Mouse (Mus musculus) urinary bladder, adult 18-20 months (tissue): Measurements from ENCODE around the gene Mllt6.
A peak's percentile ranks its signal among the peaks of the same experiment; 100 is the strongest.
"Not testable (repeated sequence)": the region's sequence is repeated elsewhere in the genome, so short reads cannot be mapped to it uniquely, and the experiment has no call there.

Source experiments
- DNase-seq, 2 experiments: peaks; one replicate each; pipeline ENCODE4 v3.0.0; 2022; ENCODE audit warnings: low spot score in 2 of 2, mixed read lengths in 2 of 2

Mllt6 gene

DNA sequence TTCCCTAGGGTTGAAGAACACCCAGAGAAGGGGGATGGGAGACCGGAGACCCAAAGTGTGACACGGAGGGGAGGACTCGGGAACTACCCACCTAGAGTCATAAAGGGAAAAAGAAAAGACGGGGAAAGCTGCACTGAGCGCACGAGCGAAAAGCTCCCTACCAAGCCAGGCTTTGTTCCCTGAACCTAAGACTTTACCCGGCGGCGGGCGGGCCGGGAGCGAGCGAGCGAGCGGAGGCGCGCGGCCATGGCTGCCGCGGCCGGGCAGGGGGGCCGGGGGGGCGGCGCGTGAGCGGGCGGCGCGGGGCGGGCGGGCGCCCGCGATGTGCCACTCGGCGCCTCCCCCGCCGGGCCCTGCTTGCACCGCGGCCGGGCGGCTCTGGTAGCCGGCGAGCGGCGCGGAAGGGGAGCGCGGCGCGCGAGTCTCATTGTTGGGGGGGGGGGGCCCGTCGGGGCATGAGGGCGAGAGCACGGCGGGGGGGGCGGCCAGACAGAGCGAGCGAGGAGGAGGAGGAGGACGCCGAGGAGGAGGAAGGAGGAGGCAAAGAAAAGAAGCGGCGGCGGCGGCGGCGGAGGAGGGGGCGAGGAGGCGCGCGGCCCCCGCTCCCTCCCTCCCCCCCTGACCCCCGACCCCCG, at the start of gene Mllt6:
Gene Mllt6 (plus strand): TSS at position 522 of the 635 bp plus-strand sequence.
- DNase-seq = peak; percentile 58 to 64

DNA sequence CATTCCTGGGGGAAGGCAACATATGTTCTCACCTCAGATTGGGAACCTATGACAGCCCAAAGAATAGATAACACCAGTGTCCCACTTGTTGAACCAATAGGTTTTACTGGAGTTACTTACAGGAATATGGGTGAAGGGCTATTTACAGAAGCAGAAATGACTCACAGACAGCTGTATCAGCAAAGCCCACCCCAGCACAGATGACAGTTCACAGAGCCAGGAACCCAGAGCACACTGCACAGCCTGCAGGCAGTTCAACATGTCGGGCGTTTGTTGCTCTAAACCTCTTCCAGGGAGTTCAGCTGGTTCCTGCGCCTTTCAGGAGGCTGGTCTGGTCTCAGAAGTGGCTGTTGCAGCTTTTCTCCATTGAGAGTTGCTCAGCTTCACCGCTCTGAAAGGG, 47.9 kb upstream of the Mllt6 start:
- DNase-seq = no peak

DNA sequence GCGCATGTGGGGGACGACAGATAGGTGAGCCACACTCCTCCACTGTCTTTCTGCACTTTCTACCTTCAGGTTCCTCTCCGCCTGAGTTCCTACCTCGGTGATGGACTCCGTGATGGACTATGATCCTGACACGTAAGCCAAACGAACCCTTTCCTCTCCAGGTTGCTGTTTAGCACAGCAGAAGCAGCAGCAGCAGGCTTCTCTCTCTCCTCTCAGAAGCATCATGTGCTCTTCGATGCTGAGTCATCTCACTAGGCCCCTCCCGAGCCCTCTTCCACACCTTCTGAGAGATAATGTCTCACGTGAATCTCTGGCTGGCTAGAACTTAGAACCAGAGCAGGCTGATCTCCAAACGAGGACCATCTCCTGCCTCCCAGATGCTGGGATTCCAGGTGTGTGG, 44.8 kb upstream of the Mllt6 start:
- no peak for DNase-seq

DNA sequence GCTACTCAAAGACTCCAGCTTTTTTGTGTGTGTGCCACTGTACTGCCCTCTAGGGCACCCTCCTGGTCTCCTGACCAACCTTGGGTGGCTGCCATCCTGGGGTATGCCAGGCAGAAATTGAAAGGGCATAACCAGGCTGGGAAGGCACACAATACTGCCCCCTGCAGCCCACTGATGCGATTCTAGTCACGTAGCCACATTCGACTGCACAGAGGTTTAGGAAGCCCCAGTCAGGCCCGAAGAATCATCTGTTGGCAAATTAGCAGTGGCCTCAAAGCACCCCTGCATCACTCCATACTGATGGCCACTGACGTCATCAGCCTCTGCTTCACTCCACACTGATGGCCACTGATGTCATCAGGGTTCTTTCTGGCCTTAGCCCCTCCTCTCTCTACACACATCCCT, 43.8 kb upstream of the Mllt6 start:
- no peak for DNase-seq

DNA sequence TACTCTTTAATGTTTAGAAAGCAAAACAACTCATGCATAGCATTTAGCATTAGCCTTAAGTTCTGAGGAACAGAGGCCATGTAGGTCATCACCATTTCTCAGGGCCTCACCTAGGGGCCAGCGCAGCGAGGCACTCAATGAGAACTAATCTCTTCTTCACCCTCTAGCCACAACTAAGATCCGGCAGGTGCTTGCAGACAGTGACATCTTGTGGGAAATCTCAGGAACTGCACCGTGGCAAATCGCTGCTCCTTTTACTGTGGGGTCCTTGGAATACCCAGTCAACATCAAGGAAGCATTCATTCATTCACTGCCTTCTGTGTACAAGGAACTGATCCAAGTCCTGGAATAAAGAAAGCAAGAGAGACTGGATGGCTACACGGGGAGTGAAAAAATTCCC, 40.8 kb upstream of the Mllt6 start:
- DNase-seq = peak; percentile 42 to 47

DNA sequence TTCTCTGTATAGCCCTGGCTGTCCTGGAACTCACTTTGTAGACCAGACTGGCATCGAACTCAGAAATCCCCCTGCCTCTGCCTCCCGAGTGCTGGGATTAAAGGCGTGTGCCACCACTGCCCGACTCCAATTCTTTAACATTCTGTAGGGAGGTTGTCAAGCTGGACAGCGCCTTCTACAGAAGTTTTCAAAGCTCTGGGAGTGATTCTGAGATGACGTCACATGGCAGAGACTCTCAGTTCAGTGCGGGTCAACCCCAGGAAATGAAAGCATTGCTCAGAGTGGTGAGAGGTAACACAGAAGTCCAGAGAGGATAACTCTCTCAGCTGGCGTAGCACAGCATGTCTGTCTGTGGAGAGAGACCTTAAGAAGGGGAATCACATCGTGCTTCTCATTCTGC, 40.0 kb upstream of the Mllt6 start:
- no peak for DNase-seq

DNA sequence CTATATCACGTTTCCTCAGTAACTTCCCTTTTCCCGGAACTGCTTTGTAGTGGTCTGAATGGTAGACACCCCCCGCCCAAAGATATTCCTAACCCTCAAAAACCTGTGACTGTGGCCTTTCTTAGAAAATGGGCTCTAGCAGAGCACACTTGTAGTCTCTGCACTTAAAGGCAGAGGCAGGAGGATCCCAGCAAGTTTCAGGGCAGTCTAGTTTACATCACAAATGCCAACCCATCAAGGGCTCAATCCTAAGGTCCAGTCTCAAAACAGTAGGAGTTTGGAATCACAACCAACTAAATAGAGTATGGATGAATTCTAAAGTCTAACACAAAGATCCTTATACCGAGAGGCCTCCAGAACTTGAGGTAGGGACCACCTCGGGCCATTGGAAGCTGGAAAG, 37.7 kb upstream of the Mllt6 start:
- DNase-seq = no peak

DNA sequence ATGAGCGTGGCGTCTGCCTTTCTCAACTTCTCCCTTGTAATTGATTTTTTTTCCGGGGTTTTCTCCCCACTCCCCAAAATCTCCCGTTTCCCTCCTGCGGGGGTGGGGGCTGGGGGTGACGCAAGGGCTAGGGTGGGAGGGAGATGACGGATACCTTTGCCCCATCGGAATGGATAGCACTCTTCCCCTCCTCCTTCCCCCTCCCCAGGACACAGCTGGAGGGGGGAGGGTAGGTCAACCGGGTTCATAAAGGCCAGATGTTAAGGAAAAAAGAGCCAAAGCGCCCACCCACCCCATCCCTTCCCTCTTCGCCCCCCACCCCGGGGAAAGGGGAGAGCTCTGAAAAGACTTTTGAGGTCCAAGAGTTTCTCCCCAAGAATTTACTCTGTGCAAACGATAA, 36.8 kb upstream of the Mllt6 start:
- DNase-seq = no peak

DNA sequence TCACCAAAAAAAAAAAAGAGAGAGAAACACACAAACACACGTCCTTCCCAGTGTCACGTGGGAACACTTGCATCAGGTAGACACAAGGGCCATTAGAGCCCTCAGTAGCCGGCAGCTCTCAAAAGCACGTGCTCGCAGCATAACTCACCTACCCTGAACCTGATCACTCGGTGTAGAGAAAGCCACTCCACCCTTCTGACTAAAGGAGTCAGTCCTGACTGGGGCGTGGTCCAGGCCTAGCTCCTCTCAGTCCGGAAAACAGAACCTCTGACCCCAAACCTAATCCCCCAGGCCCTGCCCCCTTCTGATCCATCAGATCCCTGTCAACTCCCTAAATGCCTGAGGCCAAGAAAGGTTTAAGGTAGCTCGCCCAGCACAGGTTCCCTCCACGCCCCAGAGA, 36.4 kb upstream of the Mllt6 start:
- DNase-seq = no peak

DNA sequence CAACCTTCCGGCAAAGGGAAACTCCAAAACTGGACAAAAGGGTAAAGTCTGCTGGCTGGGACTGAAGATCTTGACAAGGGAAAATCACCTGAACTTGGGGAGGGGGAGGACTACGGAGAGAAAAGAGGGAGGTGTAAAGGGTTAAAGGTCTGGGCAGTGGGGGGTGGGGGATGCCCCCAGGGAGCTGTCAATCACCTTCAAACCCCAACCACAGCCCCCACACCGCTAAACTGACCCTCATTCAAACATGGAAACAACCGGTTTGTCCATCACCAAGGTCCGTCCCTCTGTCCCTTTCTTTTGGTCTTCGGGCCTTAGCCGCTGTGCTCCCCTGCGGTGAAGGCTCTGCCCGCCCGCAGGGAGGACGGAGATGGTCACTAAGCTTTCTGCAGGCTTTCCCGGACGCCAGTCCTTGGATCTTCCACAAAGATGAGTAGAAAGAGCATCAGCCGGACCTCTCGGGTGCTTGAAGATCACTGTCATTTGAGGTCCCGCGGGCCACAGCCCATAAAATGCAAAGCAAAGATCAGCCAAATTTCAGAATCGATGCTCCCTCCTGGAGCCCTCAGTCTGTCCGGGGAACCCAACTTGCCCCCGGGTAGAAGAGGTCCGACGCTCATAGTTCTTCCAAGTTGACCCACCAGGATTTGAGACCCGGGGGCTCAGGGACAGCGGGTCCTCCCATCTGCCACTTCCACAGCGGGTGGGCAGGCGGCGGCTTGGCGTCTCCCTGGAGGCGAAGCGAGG, 35.5 kb upstream of the Mllt6 start:
- DNase-seq = no peak

DNA sequence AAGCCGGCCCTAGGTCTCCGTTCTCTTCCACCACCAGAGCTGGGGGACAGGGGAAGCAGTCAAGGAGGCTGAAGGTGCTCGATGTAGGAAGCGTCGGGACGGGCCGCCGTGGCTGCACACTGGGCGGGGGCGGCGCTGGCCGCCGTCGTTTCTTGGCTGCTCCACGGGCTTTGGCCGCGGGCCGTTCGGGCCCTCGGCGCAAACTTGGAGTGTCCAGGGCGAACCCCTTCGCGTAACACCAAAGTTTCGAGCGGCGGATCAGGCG, 35.0 kb upstream of the Mllt6 start:
- DNase-seq = peak in 1 of 2 experiments; percentile 18

DNA sequence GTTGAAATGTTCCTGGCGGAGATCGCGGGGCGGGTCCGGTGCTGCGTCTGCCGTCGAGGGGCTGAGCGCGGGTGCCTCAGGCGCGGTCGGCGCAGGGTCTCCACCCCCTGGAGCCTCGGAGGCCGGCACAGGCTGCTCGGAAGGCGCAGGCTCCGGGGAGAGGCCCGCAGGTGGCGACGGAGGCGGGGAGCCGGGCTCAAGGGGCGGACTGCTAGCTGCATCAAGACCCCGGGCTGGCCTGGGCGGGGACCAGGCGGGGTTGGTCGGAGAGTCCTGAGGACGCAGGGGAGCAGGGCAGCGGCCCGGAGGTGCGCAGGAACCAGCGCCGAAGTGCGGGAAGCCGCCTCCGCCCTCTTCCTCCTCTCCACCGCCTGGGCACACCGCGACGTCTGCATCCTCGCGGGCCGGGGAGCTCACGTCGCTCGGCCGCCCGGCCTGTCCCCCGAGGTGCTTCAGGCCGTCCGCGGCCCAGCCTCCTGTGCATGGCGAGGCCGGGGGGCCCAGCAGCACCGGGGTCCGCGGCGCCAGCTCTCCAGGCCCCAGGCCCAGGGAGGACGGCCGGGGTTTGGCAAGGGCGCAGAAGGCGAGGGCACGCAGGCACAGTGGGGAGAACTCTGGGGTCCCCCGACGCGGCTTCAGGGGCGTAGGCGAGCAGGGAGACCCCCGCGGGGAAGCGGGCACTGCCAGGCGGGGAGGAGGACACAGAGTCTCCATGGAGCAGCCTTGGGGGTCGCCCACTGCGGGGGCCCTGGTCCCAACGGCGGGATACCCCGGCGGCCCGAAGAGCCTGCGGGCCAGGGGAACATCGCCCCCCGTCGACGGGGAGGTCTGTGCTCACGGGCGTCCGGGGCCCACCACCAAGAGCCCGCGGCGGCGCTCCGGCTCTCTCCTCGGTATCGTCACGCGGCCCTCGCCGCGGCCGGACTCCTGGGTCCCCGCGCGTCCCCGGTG, 34.4 kb upstream of the Mllt6 start:
- DNase-seq = peak in 1 of 2 experiments; percentile 26

DNA sequence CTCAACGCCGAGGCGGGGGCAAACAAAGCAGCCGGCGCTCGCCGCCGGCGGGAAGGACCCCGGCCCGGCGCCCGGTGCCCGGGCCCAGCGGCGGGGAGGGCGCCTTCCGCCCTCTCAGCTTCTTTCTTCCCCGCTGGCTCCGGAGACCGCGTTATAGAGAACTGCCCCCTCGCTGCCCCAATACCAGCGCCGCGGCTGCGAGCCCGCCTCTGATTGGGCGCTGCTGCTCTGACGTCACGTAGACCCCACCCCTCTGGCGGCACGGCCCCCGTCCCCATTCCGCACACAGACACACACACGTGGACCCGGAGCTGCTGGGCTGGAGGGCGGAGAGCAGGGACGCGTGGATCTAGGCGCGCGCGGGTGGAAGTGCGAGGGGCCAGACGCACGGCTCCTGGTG, 33.6 kb upstream of the Mllt6 start, which contains the start of gene Epop:
Gene Epop (minus strand): TSS at position 127 of the 400 bp plus-strand sequence.
- peak; percentile 62 to 75 for DNase-seq

DNA sequence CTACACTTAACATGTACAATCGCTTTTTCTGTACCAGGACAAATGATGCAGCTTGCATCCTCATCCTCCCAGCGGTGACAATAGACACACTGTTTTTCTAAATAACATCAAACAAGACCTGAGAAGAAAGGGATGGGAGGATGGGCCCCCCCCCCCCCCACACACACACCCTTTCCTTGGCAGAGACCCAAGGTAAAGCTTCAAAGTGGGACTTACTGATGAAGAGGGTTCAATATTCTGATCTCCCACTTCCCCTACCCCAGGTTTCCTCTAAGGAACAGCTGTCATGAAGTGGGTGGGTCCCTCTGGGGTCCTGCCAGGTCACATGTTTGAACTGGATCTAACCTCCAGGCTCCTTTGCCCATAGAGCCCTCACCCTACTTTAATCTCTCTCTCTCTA, 32.2 kb upstream of the Mllt6 start:
- no peak for DNase-seq

DNA sequence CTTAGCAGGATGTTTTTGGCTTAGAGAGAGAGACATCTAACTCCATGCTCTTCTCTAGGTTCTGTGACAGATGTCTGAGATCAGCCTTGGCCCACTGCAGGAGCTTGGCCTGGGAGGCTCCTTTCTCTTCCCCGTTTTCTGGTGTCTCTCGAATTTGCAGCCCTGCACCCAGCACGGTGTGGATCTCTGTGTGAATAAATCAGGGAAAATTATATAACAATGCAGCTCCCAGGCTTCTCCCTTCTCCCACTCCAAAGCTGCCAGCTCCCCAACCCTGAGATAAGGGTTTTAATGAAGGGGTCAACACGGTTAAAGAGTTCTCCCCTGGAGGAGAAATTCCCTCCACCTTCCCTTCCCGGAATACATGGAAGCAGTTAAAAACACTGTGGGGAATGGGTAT, 31.7 kb upstream of the Mllt6 start:
- DNase-seq = no peak

DNA sequence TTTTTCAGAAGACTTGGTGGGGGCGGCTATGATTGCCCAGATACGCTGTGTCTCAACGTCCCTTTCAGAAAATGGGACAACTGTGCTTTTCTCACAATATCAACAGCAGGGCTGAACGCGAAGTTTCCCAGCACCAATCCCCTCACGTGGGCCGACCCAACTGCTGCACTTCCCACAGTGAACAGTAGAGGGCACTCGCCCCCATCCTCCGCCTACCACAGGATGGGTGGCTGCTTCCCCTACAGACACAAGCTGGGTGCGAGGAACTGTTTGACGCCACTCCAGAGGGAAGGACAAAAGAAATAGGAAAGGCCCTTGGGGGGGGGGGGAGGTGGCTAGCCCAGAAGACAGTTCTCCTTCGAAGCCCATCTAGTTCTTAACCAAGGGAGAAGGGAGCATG, 31.3 kb upstream of the Mllt6 start:
- peak; percentile 53 to 68 for DNase-seq

DNA sequence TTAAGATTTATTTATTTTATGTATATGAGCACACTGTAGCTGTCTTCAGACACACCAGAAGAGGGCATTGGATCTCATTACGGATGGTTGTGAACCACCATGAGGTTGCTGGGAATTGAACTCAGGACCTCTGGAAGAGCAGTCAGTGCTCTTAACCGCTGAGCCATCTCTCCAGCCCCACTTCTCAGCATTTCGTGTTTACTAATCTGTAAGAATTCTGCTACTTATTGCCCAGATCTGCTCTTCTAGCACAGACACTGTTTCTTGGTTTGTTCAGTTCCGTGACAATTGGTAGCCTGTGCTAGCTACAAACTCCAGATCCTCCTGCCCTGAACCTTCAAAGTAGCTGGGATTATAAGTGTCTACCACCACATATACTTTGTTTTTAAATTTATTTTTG, 30.8 kb upstream of the Mllt6 start:
- not testable (repeated sequence) for DNase-seq

DNA sequence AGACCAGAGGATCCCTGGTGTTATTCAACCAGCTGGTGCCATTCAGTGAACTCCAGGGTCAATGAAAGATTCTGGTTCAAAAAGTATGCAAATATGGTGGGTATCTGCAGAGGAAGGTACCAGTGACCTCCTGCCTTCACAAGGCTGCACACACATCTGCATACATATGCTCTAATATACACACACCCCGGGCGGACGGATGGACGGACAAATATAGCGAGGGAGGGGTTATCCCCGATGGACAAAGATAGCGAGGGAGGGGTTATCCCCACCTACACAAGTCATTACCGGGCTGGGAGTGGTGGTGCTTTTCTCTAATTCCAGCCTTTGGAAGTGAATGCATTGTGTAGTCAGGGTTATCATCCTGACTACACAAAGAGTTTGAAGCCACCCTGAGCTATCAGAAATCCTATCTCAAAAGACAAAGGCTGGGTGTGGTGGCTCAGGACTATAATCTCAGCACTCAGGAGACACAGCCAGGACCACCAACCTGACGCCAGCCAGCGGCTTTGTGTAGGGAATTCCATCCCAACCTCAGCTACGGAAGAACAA, 27.7 kb upstream of the Mllt6 start:
- no peak for DNase-seq

DNA sequence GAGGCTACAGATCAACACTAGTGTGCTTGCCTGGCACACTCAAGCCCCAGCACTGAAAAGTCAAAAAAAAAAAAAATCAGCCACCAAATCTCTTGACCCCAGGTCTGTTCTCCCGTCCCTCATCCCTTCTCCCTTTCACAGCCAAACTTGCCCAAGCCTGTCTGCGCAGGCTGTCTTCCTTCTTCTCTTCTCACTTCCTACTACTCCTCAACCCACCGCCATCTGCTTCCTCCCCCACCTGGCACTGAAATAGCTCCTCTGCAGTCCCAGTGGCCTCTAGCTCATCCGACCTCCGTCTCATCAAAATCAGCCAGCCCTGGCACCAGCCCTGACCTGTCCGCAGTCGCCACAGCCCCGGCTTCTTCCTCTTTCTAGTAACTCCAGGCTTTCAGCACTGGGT, 21.5 kb upstream of the Mllt6 start:
- DNase-seq = no peak

DNA sequence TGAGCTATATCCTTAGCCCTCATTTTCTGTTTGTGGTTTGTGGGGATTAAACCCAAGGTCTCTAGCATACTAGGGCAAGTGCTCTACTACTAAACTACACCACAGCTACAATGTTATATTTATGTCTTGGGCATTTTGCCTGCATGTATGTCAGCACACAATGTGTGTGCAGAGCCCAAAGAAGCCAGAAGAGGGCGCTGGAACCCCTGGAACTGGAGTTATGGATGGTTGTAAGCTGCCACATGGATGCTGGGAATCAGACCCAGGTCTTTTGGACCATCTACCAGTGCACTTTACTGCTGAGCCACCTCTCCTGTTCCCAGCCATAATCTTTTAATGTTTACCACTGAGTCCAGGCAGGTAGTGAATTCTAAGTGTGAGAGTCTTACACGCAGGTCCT, 20.5 kb upstream of the Mllt6 start:
- DNase-seq = no peak

DNA sequence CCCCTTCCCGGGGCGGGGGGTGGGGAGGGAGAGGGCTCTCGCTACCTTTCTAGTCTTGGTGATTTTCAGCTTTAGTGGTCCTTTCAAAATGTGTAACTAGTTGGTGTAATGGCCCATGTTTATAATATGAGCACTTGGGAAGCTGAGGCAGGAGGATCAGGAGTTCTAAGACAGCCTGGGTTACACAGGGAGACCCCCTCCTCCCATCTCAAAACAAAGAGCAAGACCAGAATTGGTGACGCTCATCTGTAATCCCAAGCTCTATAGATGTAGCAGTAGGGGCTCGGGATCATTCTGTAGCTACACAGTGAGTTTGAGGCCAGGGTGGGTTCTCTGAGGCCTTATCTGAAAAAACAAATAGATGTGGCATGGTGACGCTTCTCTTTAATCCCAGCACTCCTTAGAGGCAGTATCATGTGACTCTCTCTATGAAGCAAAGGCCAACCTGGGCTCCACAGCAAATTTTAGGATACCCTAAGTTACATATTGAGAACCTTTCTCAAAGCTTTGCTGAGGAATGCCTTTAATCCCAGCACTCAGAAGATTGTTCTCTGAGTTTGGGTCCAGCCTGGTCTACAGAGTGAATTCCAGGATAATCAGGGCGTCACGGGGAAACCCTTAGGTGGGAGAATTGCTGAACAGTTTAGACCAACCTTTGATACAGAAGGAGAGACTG, 19.7 kb upstream of the Mllt6 start:
- DNase-seq = no peak

DNA sequence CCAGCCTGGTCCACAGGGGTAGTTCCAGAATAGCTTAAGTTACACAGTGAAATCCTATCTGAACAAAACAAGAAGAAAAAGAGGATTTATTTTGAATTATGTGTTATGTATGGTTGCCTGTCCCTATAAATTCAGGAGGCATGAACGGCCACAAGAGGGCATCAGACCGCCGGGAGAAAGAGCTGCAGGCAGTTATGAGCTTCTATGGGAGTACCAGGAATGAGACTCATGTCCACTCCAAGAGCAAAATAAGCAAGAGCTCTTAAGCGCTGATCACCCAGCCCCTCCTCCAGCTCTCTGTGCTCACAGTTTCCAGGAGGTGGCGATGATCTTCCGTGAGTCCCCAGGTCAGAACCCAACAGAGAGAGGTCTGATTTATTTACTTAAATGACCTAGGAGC, 18.4 kb upstream of the Mllt6 start:
- peak in 1 of 2 experiments; percentile 39 for DNase-seq
